Mouse (Mus musculus): ENCODE data around the gene Crtc1.

The Crtc1 gene

GRCm38 (mm10) chr8:70462516-70462813 is 23.1 kb upstream of the Crtc1 start:
- no peak for DNase-seq (ENCODE audit: low spot score)

GRCm38 (mm10) chr8:70461765-70462515 is 22.6 kb upstream of the Crtc1 start:
- no peak for DNase-seq (ENCODE audit: low spot score)

- DNase-seq (ENCODE audit: low spot score), result no peak
Observed at GRCm38 (mm10) chr8:70460606-70461005, 21.2 kb upstream of the Crtc1 start.

- no peak for DNase-seq (ENCODE audit: low spot score)
Observed at GRCm38 (mm10) chr8:70460199-70460598, 20.8 kb upstream of the Crtc1 start.

GRCm38 (mm10) chr8:70459636-70460035 is 20.3 kb upstream of the Crtc1 start:
- DNase-seq (ENCODE audit: low spot score), result no peak

- DNase-seq (ENCODE audit: low spot score), result no peak
Observed at GRCm38 (mm10) chr8:70458462-70458861, 19.1 kb upstream of the Crtc1 start.

- no peak for DNase-seq (ENCODE audit: low spot score)
Observed at GRCm38 (mm10) chr8:70457882-70458281, 18.5 kb upstream of the Crtc1 start.

- DNase-seq (ENCODE audit: low spot score), result no peak
Observed at GRCm38 (mm10) chr8:70456996-70457395, 17.6 kb upstream of the Crtc1 start.

- DNase-seq (ENCODE audit: low spot score), result no peak
Observed at GRCm38 (mm10) chr8:70453852-70454251, 14.5 kb upstream of the Crtc1 start.

- DNase-seq (ENCODE audit: low spot score), result no peak
Observed at GRCm38 (mm10) chr8:70452196-70452966, 13.0 kb upstream of the Crtc1 start.

- DNase-seq (ENCODE audit: low spot score), result no peak
Observed at GRCm38 (mm10) chr8:70447639-70448420, 8.5 kb upstream of the Crtc1 start.

GRCm38 (mm10) chr8:70445988-70446387 is 6.6 kb upstream of the Crtc1 start:
- DNase-seq (ENCODE audit: low spot score), result no peak

- no peak for DNase-seq (ENCODE audit: low spot score)
Observed at GRCm38 (mm10) chr8:70443326-70443725, 3.9 kb upstream of the Crtc1 start.

GRCm38 (mm10) chr8:70441565-70441964 is 2.2 kb upstream of the Crtc1 start:
- no peak for DNase-seq (ENCODE audit: low spot score)

GRCm38 (mm10) chr8:70440246-70440645 is 867 bp upstream of the Crtc1 start:
- DNase-seq (ENCODE audit: low spot score), result no peak

- no peak for DNase-seq (ENCODE audit: low spot score)
Observed at GRCm38 (mm10) chr8:70439848-70440179, 435 bp upstream of the Crtc1 start.

- DNase-seq (ENCODE audit: low spot score), result no peak
Observed at GRCm38 (mm10) chr8:70438423-70438822, 956 bp downstream of the Crtc1 start.

GRCm38 (mm10) chr8:70435156-70435555 is 4.2 kb downstream of the Crtc1 start:
- DNase-seq (ENCODE audit: low spot score), result no peak

GRCm38 (mm10) chr8:70432991-70433536 is 6.3 kb downstream of the Crtc1 start:
- no peak for DNase-seq (ENCODE audit: low spot score)

- DNase-seq (ENCODE audit: low spot score), result no peak
Observed at GRCm38 (mm10) chr8:70431213-70431612, 8.2 kb downstream of the Crtc1 start.

GRCm38 (mm10) chr8:70426300-70426907 is 13.0 kb downstream of the Crtc1 start:
- DNase-seq (ENCODE audit: low spot score), result no peak

- no peak for DNase-seq (ENCODE audit: low spot score)
Observed at GRCm38 (mm10) chr8:70422722-70423121, 16.7 kb downstream of the Crtc1 start.
